Mouse (Mus musculus) left cerebral cortex, adult 2 months (tissue): ENCODE data around the gene Rpl7l1. TPM values are rescaled to one million over a fixed set of nuclear protein-coding genes. Genes with fewer than 3 reads are reported as not detected.
"Not testable (repeated sequence)": the region's sequence is repeated elsewhere in the genome, so short reads cannot be mapped to it uniquely, and the experiment has no call there.

Experiments
- DNase-seq, 2 experiments: peaks; one replicate each; pipeline ENCODE4 v3.0.0; 2021 to 2022; ENCODE audit warnings: low spot score in 2 of 2, mixed read lengths in 1 of 2; ENCODE audit errors: extremely low spot score in 1 of 2
- H3K27ac ChIP-seq: fragments of 200-600 bp; 2 replicates; pipeline ENCODE4 v1.8.1; 2022
- H3K4me3 ChIP-seq: fragments of 200-600 bp; 2 replicates; pipeline ENCODE4 v1.8.1; 2022
- CTCF ChIP-seq: fragments of 200-600 bp; IDR thresholded peaks from 2 replicates; pipeline ENCODE4 v1.8.1; 2022; ENCODE audit warnings: antibody characterized with exemption, mild to moderate bottlenecking, moderate library complexity
- intact Hi-C: fragments of 180-260 bp; cut with DNase I; formaldehyde crosslinking; loops from one replicate; pipeline ENCODE4 v1.15.1; 2025
- total RNA-seq, 2 experiments: library from RNA; stranded (reverse); gene quantifications; 2 replicates each; pipeline ENCODE4 v1.2.3; 2021

The Rpl7l1 gene
- total RNA-seq, 2 experiments from 2014 or later, result 36.7 to 51.5 TPM

DNA sequence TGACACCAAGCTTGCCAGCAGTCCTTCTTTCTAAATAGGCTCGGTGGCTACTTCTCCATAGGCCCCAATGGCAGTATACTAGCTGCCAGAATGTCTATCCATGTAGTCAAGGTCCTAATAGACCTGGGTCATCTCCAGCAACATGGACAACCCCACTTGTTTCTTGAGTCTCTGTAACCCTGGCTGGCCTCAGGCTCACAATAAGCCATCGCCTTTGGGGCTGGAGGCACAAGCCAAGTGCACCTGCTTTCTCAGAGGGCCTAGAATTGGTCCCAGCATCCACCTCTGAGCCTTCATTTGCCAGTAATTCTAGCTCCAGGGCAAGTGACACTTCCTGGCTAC, 8.4 kb downstream of the Rpl7l1 start:
- Histone ChIP-seq H3K27ac (no peak overlapping the region), H3K4me3 (no peak overlapping the region)
- intact Hi-C loops, result no loop called here
- no peak for TF ChIP-seq CTCF
- no peak for DNase-seq

DNA sequence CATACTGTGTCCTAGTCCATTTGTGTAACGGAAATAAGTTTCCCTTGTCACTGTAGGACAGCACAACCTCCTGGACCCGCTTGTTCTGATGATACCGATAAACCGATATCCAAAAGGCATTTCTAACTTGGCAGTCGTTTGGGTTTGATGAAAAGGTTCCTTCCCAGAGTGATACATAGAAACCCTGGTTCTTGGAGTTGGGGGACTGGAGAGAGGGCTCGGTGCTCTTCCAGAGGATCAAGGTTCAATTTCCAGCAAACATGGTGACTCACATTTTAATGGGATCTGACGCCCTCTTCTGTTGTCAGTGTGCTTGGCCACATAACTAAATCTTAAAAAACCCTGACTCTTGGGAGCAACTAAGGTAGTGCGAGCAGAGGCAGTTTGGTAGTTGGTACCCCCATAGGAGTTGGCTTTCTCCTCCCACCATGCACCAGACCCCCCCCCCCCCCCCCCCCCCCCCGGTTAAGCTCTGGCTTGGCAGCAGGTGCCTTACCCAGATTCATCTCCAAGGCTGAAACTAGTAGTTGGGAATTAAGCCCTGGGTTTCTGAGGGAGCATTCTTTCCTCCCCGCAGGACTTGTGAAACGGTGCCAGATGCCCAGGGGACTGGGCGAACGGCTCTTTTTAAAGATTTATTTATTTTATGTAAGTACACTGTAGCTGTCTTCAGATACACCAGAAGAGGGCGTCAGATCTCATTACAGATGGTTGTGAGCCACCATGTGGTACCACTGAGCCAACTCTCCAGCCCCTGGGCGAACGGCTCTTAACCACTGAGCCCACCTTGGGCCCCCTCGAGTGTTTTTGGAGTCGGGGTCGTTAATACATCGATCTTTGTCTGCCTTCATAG, 9.0 kb downstream of the Rpl7l1 start:
- DNase-seq, result no peak
- intact Hi-C loops, result loop anchor here (2.0 kb wide), 1 partner anchor 21 kb away; the partner anchor contains the start of gene Cnpy3
- TF ChIP-seq CTCF, result peak; percentile 26
- Histone ChIP-seq H3K4me3 (peak overlapping the region; percentile 86), H3K27ac (peak overlapping the region; percentile 87; the same call in 1 of the 2 replicates)

DNA sequence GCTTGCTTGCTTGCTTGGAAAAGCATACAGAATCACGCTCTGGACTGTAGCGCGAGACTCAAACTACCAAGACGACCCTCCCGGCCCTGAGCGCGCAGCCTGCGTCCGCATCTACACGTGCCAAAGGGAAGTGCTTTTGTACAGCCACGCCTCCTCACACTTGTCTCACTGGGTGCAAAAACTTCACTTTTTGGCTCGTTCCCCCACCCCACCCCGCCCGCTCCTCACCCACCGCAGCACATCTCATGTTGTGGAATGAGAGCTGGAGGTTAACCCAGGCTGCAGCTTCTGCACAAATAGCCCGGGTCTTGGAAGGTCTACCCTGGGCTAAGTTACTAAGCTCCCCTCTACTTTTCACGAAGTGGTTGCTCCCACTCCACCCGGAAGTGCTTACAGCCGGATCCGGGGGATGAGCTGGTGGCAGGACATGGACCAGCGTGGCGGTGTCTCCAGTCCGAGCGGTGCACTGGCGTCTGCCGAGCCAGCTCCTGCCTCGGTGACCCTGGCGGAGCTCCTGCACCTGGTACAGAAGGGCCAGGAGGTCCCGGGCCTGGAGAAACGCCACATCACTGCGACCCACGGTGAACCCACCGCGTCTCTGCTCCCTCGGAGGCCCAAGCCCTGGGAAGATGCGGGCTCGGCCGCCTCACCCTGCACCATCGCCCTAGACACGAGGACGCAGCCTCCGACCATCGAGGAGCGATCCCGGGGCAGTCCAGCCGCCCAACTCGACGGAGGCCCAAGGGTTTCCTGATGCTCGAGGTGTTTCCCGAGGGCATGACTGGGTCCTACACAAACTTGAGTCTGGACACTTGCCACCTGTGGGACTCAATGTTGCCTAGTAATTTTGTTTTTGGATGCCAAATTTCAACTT, 9.8 kb downstream of the Rpl7l1 start, which contains the start of gene 2310039H08Rik:
TSS of gene 2310039H08Rik (plus strand) at position 232 of the 874 bp plus-strand sequence.
- no peak for TF ChIP-seq CTCF
- peak; percentile 80 to 82 for DNase-seq
- Histone ChIP-seq H3K27ac (peak within 1 kb of the TSS; percentile 87), H3K4me3 (peak within 1 kb of the TSS; percentile 86)
- intact Hi-C loops, result loop anchor here (2.0 kb wide), 1 partner anchor 20 kb away; the partner anchor contains the start of gene Cnpy3

DNA sequence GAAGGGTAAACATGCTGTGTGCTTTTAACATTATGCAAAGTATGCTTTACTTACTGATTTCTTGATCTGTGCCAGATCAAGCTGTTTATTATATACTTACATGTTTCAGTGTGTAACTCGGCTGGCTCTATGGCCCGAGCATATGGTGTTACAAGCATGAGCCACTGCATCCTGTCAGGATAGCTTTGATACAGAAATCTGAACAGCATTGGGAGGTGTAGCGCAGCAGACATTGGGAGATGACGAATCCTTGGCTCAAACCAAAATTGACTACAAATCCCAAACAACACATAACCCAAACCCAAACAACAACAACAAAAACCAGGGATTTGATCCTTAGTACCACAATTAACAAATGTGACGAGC, 10.5 kb downstream of the Rpl7l1 start:
- intact Hi-C loops, result loop anchor here (2.0 kb wide), 1 partner anchor 19 kb away; the partner anchor contains the start of gene Cnpy3
- Histone ChIP-seq H3K4me3 (peak overlapping the region; percentile 86), H3K27ac (peak overlapping the region; percentile 87)
- TF ChIP-seq CTCF, result no peak
- DNase-seq, result no peak

DNA sequence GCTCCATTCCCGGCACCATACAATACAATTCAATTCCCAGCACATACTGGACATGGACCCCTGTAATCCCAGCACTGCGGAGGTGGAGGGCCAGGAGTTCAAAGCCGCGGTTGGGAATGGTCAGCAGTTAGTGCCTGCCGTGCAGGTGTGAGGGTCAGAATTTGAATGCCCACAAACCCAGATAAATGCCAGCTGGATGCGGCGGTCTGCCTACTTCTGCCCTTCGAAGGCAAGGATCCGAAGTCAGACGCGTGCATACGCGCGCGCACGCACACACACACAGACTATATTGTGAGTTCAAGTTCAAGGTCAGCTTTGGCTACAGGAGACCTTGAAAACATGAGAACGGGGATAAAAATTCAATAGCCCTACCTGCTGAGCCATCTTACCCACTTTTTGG, 10.9 kb downstream of the Rpl7l1 start:
- Histone ChIP-seq H3K4me3 (peak overlapping the region; percentile 86), H3K27ac (peak overlapping the region; percentile 87; the same call in 1 of the 2 replicates)
- intact Hi-C loops, result loop anchor here (2.0 kb wide), 1 partner anchor 19 kb away; the partner anchor contains the start of gene Cnpy3
- no peak for TF ChIP-seq CTCF
- DNase-seq, result no peak

DNA sequence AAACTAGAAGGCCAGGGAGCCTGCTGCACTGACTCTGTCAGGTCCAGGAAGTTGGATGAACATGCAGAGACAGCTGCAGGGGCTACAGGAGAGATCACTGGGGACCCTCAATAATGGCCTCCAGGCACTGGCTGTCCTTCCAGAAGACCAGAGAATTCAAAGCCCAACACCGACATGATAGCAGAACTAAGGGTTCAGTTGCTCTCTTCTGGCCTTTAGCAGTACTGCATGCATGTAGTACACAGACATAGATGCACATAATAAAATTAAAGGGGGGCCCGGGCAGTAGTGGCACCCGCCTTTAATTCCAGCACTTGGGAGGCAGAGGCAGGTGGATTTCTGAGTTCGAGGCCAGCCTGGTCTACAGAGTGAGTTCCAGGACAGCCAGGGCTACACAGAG, 11.4 kb downstream of the Rpl7l1 start:
- no peak overlapping the region for H3K4me3 ChIP-seq
- no peak for DNase-seq
- H3K27ac ChIP-seq, result no peak overlapping the region
- TF ChIP-seq CTCF, result peak; percentile 15
- intact Hi-C loops, result no loop called here

DNA sequence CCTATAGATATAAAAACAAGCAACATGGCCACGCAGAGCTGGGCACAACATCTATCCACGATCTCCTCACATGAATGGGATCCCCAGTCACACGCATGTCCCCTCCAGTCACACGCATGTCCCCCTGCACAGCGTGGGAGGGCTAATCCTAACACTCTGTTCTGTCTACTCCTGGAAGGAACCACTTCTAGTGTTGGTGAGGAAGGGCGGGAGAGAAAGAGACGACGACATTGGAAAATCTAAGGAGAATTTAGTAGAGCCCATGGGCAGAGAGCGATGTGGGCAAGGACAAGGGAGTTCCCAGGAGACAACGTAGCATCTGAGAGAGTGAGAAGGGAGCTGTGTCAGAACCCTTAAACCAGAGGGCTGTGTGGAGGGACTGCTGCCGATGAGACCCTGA, 11.9 kb downstream of the Rpl7l1 start:
- intact Hi-C loops, result no loop called here
- no peak for TF ChIP-seq CTCF
- Histone ChIP-seq H3K4me3 (no peak overlapping the region), H3K27ac (no peak overlapping the region)
- DNase-seq, result no peak

DNA sequence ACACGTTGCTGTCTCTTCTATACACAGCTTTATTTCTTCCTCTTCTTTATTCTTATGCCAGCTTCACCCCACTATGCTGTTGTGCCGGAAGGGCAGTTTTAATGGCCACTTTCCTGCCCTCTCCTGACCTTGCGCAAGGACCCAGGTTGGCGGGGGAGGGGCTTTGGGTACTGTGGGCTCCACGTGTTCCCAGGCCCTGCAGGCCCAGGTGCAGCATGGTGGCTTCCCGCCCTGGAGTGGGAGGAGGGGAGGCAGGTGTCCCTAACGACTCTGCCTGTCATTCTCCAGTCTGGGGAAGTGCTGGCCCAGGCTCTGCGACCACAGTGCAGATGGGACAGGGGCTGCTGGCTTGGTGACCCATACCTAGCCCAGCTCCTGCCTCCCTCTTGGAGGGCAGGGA, 14.6 kb downstream of the Rpl7l1 start:
- Histone ChIP-seq H3K27ac (no peak overlapping the region), H3K4me3 (no peak overlapping the region)
- intact Hi-C loops, result no loop called here
- no peak for DNase-seq
- TF ChIP-seq CTCF, result no peak

DNA sequence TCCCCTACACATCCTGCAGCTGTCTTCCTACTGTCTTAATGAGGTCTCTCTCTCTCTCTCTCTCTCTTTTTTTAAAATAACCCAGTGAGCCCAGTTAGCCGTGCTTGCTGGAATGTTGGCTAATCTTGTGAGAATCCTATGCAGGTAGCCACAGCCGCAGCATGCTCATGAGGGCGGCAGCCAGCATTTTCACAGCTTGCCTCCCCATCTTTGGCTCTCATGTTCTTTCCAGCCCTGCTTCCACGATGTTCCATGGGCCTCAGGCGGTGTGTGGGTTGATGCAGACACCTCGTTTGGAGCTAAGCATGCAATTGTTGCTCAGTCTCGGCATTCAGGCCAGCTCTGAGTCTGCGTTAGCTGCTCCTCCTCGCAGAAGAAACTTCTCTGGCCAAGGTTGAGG, 17.6 kb downstream of the Rpl7l1 start:
- H3K4me3 ChIP-seq, intact Hi-C loops: not testable (repeated sequence)
- DNase-seq, result peak in 1 of 2 experiments; percentile 60
- peak overlapping the region; percentile 77 for H3K27ac ChIP-seq

DNA sequence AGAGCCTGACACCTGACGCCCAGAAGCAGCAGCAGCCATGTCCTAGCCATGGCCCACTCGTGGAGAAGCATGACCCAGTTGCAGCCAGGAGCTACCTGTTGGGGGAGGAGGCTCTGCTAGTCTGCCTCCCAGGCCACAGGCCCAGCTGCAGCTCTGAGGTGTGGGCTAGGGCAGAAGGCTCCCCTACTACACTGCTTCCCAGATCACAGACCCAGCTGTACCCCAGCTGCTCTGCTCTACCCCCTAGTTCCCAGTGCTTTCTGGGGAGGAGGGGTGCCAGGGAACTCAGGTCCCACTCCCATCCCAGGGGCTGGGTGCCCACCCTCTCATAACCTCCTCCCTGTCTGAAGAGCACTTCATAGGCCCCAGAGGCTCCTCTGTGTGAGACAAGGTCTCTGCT, 18.9 kb downstream of the Rpl7l1 start, which contains the start of gene Ptcra:
TSS of gene Ptcra (minus strand) at position 169 of the 400 bp plus-strand sequence.
- TF ChIP-seq CTCF, result no peak
- intact Hi-C loops, result no loop called here
- DNase-seq, result no peak
- no peak within 1 kb of the TSS for H3K4me3 ChIP-seq
- peak within 1 kb of the TSS; percentile 55 for H3K27ac ChIP-seq

DNA sequence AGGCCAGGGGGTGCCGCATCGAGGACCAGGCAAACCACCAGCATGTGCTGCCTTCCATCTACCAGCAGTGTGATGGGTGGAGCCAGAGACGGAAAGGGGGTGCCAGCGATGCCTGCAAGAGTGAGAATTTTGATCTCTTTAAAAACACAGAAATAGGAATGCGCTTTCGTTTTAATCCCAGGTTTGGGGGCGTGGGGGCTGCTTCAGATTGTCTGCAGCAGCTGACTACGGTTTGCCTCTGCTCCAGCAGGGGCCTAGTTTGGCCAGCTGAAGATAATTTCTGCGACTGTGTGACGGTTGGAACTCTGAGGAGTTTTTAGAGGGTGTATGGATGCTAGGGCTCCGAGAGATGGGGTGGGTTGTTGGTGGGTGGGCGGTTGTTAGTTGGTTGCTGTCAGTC, 23.7 kb downstream of the Rpl7l1 start:
- no peak for DNase-seq

More for the DNA sequence above, 23.7 kb downstream of the Rpl7l1 start:
- intact Hi-C loops, result no loop called here
- Histone ChIP-seq H3K27ac (peak overlapping the region; percentile 57), H3K4me3 (no peak overlapping the region)
- TF ChIP-seq CTCF, result no peak
